Mouse (Mus musculus): ENCODE measurements around the gene D430041D05Rik. TPM values are rescaled to one million over a fixed set of nuclear protein-coding genes. Genes with fewer than 3 reads are reported as not detected.

The D430041D05Rik gene
- total RNA-seq, 2 experiments from 2014 or later, result 70.9 to 78.2 TPM

- no peak for DNase-seq (ENCODE audit: low spot score in 2 of 2)
Measured at GRCm38 (mm10) chr2:104200211-104200610, 210.6 kb downstream of the D430041D05Rik start.

DNA sequence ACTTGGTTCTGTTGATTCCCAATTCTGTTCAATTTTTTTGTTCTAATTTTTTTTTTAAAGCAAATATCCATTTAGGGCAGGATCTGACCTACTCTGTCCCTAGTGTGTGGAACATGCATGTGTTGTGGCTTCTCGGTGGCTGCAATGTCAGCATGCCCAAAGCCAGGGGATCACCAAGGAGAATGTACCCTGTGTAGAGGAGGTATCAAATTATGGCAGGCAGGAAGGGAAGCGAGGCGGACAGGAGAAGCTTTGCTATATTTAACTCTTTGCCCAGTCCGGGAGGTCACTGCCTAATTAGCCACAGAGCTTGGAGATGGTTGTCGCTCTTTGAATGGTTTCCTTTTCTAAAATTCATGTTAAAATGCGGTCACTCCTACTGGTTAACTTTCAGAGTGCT lies 212.6 kb downstream of the D430041D05Rik start:
- DNase-seq (ENCODE audit: low spot score in 2 of 2), result no peak

DNA sequence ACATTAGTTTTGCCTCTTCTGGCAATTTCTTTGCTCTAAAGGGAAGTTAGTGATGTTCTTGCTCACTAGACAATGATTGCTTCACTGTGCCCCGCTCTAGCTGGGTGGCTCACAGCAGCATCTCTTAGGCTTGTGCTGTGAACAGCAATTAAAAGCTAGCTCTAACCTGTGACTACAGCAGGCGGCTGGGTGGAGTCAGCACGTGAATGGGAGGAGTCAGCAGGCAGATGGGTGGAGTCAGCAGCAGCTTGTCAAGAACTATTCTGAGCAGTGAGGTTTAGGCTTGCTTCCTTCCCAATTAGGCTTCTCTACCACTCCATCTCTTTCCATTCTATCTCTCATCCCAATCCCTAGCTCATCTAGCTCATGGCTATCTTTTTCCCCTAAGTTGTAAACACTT lies 213.5 kb downstream of the D430041D05Rik start:
- no peak for DNase-seq (ENCODE audit: low spot score in 2 of 2)

DNA sequence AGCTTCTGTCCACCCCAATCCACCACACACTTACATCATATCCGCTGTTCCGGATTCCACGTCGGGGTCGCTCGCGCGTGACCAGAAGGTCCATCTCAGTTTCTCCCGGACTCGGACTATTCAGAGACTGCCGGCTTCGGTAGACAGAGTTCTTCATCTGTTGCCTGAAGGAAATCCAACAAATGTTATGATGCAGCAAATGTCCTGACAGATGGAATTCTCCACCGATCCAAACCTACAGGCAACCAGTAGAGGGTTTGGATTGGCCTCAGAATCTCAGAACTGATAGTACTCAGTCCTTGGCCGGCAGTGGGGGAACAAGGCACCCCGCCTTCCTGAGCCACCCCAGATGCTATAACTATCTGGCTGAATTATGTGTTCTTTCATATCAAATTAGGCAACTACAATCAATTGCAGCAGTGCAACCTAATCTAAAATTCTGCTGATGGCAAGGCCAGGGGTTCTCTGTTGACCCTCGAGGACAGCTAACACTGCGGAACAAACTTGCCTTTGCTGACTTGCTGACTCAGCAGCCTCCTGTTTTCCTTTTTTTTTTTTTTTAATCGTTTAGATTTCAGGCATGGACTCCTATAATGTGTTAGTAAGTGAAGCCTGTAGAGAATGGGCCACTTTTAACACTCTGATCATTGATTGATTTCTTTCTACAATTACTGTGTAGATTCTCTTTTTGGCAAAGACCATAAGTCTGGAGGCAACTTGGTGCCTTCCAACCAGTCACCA lies 218.2 kb downstream of the D430041D05Rik start:
- peak; percentile 60 to 84 for DNase-seq (ENCODE audit: low spot score in 2 of 2)

- DNase-seq (ENCODE audit: low spot score in 2 of 2), result no peak
Measured at GRCm38 (mm10) chr2:104191723-104192122, 219.1 kb downstream of the D430041D05Rik start.

DNA sequence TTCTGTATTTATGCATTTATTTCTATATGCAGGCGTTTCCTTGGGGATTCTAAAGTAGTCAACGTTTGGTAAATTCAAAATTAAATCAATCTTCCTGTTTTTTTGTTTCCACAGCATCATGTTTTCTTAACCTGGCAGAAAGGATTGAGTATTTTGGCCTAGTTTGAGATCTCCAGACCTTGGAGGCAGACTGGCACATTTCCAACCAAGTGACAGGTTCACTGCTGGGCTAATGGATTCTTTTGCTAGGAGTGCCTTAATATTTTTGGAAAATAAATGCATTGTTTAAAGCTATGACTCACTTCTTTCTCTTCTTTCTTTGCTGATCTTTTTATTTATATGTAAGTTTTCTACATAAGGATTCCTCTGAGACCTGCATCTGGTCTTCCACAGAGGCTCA lies 222.0 kb downstream of the D430041D05Rik start:
- no peak for DNase-seq (ENCODE audit: low spot score in 2 of 2)

DNA sequence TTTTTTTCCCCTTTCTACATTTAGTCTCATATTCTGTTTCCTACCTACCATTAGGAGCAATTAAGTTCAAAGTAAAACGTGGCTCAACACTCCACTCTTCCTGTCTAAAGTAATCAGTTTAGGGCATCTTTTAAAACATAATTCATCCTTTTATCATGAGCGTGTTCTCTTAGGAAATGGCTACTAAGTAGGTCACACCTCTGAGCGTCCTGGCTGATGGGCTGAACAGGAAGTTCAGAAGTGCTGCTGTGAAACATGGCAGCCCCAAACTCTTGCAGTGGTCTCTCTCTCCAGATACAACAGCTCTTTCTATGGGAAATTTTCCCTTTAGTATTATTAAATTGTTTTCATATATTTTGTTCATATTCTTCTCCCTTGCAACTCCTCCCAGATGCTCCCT lies 223.7 kb downstream of the D430041D05Rik start:
- DNase-seq (ENCODE audit: low spot score in 2 of 2), result no peak

DNA sequence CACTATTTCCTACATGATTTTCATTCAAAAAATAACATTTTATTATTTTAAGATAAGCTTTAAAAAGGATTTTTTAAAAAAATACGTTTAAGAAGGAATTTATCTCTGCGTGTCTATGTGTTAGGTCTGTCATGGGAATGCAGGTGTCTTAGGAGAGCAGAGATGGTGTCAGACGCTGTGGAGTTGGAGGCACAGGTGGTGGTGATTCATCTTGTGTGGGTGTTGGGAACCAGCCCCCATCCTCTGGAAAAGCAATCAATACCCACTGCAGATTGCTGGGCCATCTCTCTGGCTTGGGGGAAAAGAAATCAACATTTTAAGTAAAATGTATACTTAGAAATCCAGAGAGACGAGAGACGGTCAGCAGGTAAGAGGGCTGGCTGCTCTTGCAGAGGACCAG lies 225.2 kb downstream of the D430041D05Rik start:
- peak; percentile 30 to 66 for DNase-seq (ENCODE audit: low spot score in 2 of 2)

DNA sequence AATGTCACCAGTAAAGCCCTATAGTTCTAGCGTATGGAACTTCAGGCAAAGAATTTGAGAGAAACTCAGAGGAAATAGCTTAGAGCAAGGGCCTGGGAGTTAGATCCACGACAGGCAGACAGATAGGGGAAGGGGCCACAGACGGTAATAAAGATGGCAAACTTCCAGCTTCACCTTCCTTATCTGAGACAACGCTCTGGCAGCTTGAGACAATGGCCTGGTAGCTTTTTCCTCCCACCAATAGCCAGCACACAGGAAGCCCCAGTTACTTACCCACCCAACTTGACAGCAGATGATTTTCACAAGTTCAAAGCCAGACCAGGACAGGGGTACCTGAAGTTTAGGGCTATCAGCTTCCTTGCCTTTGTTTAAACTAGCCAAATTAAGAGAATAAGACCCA lies 226.5 kb downstream of the D430041D05Rik start:
- no peak for DNase-seq (ENCODE audit: low spot score in 2 of 2)

GRCm38 (mm10) chr2:104183246-104183845 lies 227.5 kb downstream of the D430041D05Rik start:
- DNase-seq (ENCODE audit: low spot score in 2 of 2), result no peak

GRCm38 (mm10) chr2:104179636-104180035 lies 231.2 kb downstream of the D430041D05Rik start:
- DNase-seq (ENCODE audit: low spot score in 2 of 2), result no peak

- no peak for DNase-seq (ENCODE audit: low spot score in 2 of 2)
Measured at GRCm38 (mm10) chr2:104178251-104178650, 232.6 kb downstream of the D430041D05Rik start.

DNA sequence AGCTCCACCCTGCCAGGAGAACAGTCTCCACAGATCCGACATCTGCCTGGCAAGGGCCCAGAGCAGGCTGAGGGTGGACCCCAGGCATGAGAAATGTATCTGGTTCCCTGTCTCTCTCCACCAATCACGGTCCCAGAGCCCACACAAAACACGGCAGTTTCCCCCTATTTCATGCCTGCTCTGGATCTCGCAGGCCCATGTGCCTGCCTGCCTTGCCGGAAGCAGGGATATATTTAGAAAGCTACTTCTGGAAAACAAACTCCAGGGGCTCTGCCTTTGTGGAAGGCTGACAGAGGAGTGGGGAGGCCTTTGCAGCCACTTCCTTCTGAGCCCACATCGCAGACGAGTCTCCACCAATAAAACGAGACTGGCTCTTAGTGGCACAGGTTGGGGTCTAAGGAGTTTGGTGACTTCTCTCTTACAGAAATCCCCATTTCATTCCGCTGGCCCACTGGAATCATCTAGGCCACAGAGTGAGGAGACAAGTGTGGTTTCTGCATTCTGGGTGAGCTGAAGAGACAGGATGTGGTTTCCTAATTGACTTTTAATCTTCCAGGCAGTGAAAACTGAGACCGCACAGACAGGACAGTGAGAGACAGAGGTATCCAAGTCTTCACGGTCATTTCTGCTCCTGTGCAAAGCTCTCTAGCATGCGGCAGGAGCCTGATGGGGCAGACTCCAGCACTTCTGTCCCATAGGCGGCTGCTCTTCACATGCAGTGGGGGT lies 233.7 kb downstream of the D430041D05Rik start:
- DNase-seq (ENCODE audit: low spot score in 2 of 2), result peak; percentile 37 to 58

DNA sequence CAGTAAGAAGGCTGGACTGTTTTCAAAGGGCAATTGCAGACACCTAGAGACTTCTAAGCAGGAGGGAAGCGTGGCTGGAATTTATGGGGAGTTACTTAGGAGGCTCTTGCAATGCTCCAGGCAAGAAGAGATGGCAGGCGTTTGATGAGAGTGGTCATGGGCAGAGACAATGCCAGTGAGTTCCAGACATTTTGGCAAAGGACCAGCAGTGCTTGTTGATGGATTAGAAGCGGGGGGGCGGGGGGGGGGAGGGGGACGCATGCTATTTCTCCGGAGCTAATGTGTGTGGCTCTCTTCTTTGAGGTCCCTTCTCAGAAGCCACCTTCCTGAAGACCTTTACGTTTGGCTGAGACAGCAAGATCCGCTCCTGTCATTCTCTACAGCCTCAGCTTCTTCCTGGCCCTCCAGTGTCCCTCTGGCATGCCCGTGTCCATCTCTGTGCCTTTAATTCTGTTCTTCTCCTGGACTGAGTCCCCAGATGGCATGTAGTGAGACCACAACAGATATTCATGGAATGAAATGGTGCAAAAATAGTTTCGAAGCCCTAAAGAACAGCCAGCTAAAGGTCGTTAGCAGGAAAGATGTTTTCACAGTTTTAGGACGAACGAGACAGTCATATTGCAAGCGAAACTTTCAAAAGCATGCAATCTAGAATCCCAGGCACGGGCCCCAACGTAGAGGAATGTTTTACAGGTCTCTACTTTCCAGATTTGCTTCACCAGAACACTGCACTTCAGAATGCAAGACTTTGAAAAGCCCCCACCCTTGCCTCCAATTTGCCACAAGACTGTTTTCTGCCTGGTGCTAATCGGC lies 234.4 kb downstream of the D430041D05Rik start:
- no peak for DNase-seq (ENCODE audit: low spot score in 2 of 2)

- DNase-seq (ENCODE audit: low spot score in 2 of 2), result no peak
Measured at GRCm38 (mm10) chr2:104175476-104176165, 235.2 kb downstream of the D430041D05Rik start.

GRCm38 (mm10) chr2:104173431-104173830 lies 237.4 kb downstream of the D430041D05Rik start:
- DNase-seq (ENCODE audit: low spot score in 2 of 2), result no peak

DNA sequence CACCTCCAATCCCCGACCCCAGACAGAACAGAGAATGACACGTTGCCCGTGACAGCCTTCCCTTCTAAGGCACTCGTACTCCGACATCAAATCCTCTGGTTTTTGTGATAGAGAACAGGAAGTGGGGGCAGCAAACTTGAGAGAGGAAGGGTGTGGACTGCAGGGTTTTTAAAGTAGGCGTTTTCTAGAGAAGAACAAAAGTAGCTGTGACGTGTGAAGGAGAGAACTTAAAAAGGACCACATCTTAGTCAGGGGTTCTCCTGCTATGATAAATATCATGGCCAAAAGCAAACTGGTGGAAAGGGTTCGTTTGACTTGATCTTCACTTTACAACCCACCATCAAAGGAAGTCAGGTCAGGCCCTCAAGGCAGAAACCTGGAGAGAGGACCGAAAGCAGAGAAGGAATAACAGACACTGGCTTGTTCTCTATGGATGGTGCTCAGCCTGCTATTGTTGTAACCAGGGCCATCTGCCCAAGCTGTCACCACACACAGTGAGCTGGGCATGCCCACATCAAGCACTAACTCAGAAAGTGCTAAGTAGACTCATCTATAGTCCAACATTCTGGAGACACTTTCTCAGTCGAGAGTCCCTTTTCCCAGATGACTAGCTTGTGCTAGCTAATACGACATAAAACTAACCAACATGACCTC lies 238.0 kb downstream of the D430041D05Rik start:
- DNase-seq (ENCODE audit: low spot score in 2 of 2), result peak in 1 of 2 experiments; percentile 48

DNA sequence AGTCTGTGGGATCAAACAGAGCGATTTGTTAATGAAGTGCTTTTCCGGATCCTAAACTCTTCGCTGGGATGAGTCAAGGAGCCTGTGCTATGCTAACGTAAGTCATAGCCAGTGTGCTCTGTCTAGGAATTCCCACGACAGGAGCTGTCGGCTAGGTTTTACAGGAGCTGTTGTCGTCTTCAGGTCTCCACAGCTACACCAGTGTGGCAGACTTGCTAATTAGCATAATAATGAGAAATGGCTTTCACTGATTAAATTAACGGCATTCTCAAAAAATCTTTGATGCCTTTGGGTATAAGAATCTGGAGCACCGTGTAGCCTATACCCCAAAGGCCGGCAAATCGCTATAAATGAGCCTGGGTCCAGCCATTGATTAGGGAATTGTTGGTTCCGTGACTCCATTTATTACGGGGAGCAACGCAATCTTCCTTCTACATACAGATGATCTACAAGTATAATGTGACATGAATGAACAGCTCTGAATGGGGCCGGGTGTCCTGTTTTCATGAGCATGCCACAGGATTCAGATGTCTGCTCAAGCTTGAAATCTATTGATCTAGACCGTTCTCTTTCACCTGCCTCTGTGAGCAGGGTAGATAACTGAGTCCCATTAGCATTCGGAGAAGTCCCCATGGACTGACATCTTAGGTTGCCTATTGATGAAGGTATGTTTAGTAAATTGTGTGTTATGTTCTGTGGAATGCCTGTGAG lies 242.5 kb downstream of the D430041D05Rik start:
- no peak for DNase-seq (ENCODE audit: low spot score in 2 of 2)

DNA sequence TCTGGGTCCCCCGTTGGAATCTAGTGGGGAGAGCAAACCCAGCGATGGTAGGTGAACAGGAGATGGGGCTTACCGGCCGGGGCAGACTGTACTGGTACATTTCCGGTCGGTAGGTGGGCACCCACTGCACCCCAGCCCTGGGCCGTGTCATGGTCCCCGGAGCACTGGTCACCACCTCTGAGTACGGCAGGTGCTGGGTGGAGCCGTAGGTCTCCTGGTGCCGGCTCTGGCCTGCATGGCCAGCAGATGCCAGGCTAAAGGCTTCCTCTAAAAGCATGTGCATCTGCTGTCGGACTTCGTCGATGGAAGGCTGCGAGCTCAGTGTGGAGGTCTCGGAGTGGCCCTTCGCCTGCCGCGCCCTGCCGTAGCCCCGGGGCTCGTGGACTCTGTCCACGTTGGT lies 243.0 kb downstream of the D430041D05Rik start:
- no peak for DNase-seq (ENCODE audit: low spot score in 2 of 2)

- no peak for DNase-seq (ENCODE audit: low spot score in 2 of 2)
Measured at GRCm38 (mm10) chr2:104165631-104166030, 245.2 kb downstream of the D430041D05Rik start.
